Mouse (Mus musculus): ENCODE data around the gene Abl1. TPM values are rescaled to one million over a fixed set of nuclear protein-coding genes. Genes with fewer than 3 reads are reported as not detected.

Abl1 gene
- total and polyA plus RNA-seq, 3 experiments: 9.8 to 22.4 (median 15.2) TPM

- Histone ChIP-seq H3K4me3 (replicated peaks in 1 of 3; ENCODE audit: low read depth in 2 of 3, low read length in 2 of 3, poor library complexity in 1 of 3) (no peak overlapping the region), H3K27ac (ENCODE audit: insufficient read depth, low read depth) (no peak overlapping the region), H3K79me2 (replicated peaks; ENCODE audit: control insufficient read depth, extremely low read depth, insufficient read depth, poor library complexity, severe bottlenecking) (no peaks in the 10 kb centered on the region), H3K27me3 (replicated peaks) (peaks cover 34% of the 10 kb centered on the region), H3K4me2 (ENCODE audit: insufficient read depth, low read depth, poor library complexity, severe bottlenecking) (no peak overlapping the region), H3K36me3 (replicated peaks in 1 of 2; ENCODE audit: control insufficient read depth in 1 of 2, insufficient read depth in 1 of 2, low read length in 1 of 2) (peaks cover 2 to 13% of the 10 kb centered on the region in 2 experiments), H3K4me1 (ENCODE audit: control insufficient read depth in 1 of 2, insufficient read depth in 2 of 2) (peaks cover 6 to 31% of the 10 kb centered on the region in 2 experiments), H3K9ac (ENCODE audit: insufficient read depth, low read depth) (no peak overlapping the region), H3K9me3 (replicated peaks; ENCODE audit: low read length) (no peaks in the 10 kb centered on the region)
- in situ Hi-C loops (cut with MboI; ENCODE audit: low pct_ligation_motif_present, low pct_unique_long_range_greater_than_20kb, low sequenced_read_pairs): no loop called here
- dilution Hi-C loops (cut with MboI; ENCODE audit: extremely low pct_ligation_motif_present, extremely low pct_unique_long_range_greater_than_20kb, low sequenced_read_pairs): no loop called here
- no peak for TF ChIP-seq BHLHE40 (IDR thresholded peaks at IDR 0.05; ENCODE audit: low read depth, low read length)
- no peak for TF ChIP-seq SIN3A (IDR thresholded peaks at IDR 0.05; ENCODE audit: low read length)
- no peak for TF ChIP-seq ZNF384 (IDR thresholded peaks at IDR 0.05; ENCODE audit: low read depth, low read length)
- TF ChIP-seq MYC (IDR thresholded peaks at IDR 0.05; ENCODE audit: low read depth, low read length): no peak
- TF ChIP-seq ZC3H11A (IDR thresholded peaks at IDR 0.05; ENCODE audit: low read depth, low read length): no peak
- TF ChIP-seq SMC3 (IDR thresholded peaks at IDR 0.05; ENCODE audit: low read depth, low read length): no peak
- no peak for TF ChIP-seq MAFK (IDR thresholded peaks at IDR 0.05; ENCODE audit: insufficient replicate concordance, low read length)
- no peak for TF ChIP-seq ELF1 (IDR thresholded peaks at IDR 0.05; ENCODE audit: low read depth, low read length)
- no peak for TF ChIP-seq MXI1 (IDR thresholded peaks at IDR 0.05; ENCODE audit: low read depth, low read length)
- TF ChIP-seq RCOR1 (conservative IDR thresholded peaks at IDR 0.05; ENCODE audit: low read depth, low read length): no peak
- TF ChIP-seq CHD1 (IDR thresholded peaks at IDR 0.05; ENCODE audit: low read depth, low read length): no peak
- DNase-seq (ENCODE audit: extremely low read depth): no peak
Observed at GRCm38 (mm10) chr2:31808410-31809357, 120.5 kb downstream of the Abl1 start.

GRCm38 (mm10) chr2:31809358-31809740, 121.2 kb downstream of the Abl1 start:
- H3K4me3 ChIP-seq (replicated peaks in 1 of 3; ENCODE audit: low read depth in 2 of 3, low read length in 2 of 3, poor library complexity in 1 of 3): no peak overlapping the region
- no peaks in the 10 kb centered on the region for H3K9me3 ChIP-seq (replicated peaks; ENCODE audit: low read length)
- in situ Hi-C loops (cut with MboI; ENCODE audit: low pct_ligation_motif_present, low pct_unique_long_range_greater_than_20kb, low sequenced_read_pairs) (no loop called here), dilution Hi-C loops (cut with MboI; ENCODE audit: extremely low pct_ligation_motif_present, extremely low pct_unique_long_range_greater_than_20kb, low sequenced_read_pairs) (no loop called here)
- peaks cover 6 to 31% of the 10 kb centered on the region in 2 experiments for H3K4me1 ChIP-seq (ENCODE audit: control insufficient read depth in 1 of 2, insufficient read depth in 2 of 2)
- H3K36me3 ChIP-seq (replicated peaks in 1 of 2; ENCODE audit: control insufficient read depth in 1 of 2, insufficient read depth in 1 of 2, low read length in 1 of 2): peaks cover 0 to 7% of the 10 kb centered on the region in 2 experiments
- H3K9ac ChIP-seq (ENCODE audit: insufficient read depth, low read depth): no peak overlapping the region
- DNase-seq (ENCODE audit: extremely low read depth): no peak
- TF ChIP-seq ZMIZ1 (IDR thresholded peaks at IDR 0.05; ENCODE audit: low read depth, low read length) (no peak), IRF4 (IDR thresholded peaks at IDR 0.05; ENCODE audit: low read depth, low read length) (no peak), POLR2AphosphoS2 (IDR thresholded peaks at IDR 0.05; ENCODE audit: low read depth, low read length) (no peak), ZNF384 (IDR thresholded peaks at IDR 0.05; ENCODE audit: low read depth, low read length) (no peak), ETS1 (conservative IDR thresholded peaks at IDR 0.05; ENCODE audit: low read depth, low read length) (no peak), USF2 (conservative IDR thresholded peaks at IDR 0.05; ENCODE audit: low read depth, low read length) (no peak)
- H3K27me3 ChIP-seq (replicated peaks): peaks cover 41% of the 10 kb centered on the region
- no peaks in the 10 kb centered on the region for H3K79me2 ChIP-seq (replicated peaks; ENCODE audit: control insufficient read depth, extremely low read depth, insufficient read depth, poor library complexity, severe bottlenecking)
- H3K27ac ChIP-seq (ENCODE audit: insufficient read depth, low read depth): no peak overlapping the region
- H3K4me2 ChIP-seq (ENCODE audit: insufficient read depth, low read depth, poor library complexity, severe bottlenecking): no peak overlapping the region

All from CH12.LX (cell line).